Mouse (Mus musculus) spleen, postnatal 0 days (tissue): ENCODE data around the gene Capn15. TPM values are rescaled to one million over a fixed set of nuclear protein-coding genes. Genes with fewer than 3 reads are reported as not detected.

Experiments
- polyA plus RNA-seq: library from polyadenylated mRNA; unstranded; fragments of >200 nt; fragmentation: Nextera tagmentation; extraction: Ambion mirVana; gene quantifications from 2 replicates; pipeline ENCODE4 v1.2.1, GENCODE M21; 2015

Capn15 gene
- polyA plus RNA-seq: 15.0 and 15.2 TPM in 2 replicates

GRCm38 (mm10) chr17:25985306-25986294 lies at the start of gene Capn15:
Gene Capn15, minus strand, starts transcription at chr17:25985796.

GRCm38 (mm10) chr17:25951803-25952623 lies 33.6 kb downstream of the Capn15 start, which contains the start of gene A930017K11Rik:
Gene A930017K11Rik, minus strand, starts transcription at chr17:25952565.

GRCm38 (mm10) chr17:25944366-25945163 lies 41.0 kb downstream of the Capn15 start, which contains the start of the genes Pigq and Nhlrc4:
Gene Pigq, minus strand, starts transcription at chr17:25944936.
Gene Nhlrc4, minus strand, starts transcription at chr17:25944961.

GRCm38 (mm10) chr17:25919144-25919785 lies 66.3 kb downstream of the Capn15 start, which contains the start of gene Rab40c:
Gene Rab40c, minus strand, starts transcription at chr17:25919727.

Other genes starting within 250 kb of the Capn15 start
- gene Mslnl, start 249.8 kb downstream of the Capn15 start, polyA plus RNA-seq: not detected in 2 replicates
- 66.0 and 71.7 TPM in 2 replicates for gene Msln, start 231.4 kb downstream of the Capn15 start, polyA plus RNA-seq
- 17.6 and 18.6 TPM in 2 replicates for gene Narfl, start 212.0 kb downstream of the Capn15 start, polyA plus RNA-seq
- 24.5 and 25.5 TPM in 2 replicates for gene Haghl, start 200.1 kb downstream of the Capn15 start, polyA plus RNA-seq
- 0.10 and 0.19 TPM in 2 replicates for gene Ccdc78, start 199.2 kb downstream of the Capn15 start, polyA plus RNA-seq
- 64.4 and 68.0 TPM in 2 replicates for gene Fam173a, start 192.9 kb downstream of the Capn15 start, polyA plus RNA-seq
- gene AC134908.4, start 190.1 kb downstream of the Capn15 start, polyA plus RNA-seq: not detected in 2 replicates
- 42.7 and 43.8 TPM in 2 replicates for gene Metrn, start 188.7 kb downstream of the Capn15 start, polyA plus RNA-seq
- 0.38 and 0.73 TPM in 2 replicates for gene Fbxl16, start 176.7 kb downstream of the Capn15 start, polyA plus RNA-seq
- 9.9 and 11.4 TPM in 2 replicates for gene Wdr24, start 162.2 kb downstream of the Capn15 start, polyA plus RNA-seq
- gene Jmjd8, start 156.9 kb downstream of the Capn15 start, polyA plus RNA-seq: 12.0 and 13.3 TPM in 2 replicates
- 123 and 132 TPM in 2 replicates for gene Stub1, start 152.4 kb downstream of the Capn15 start, polyA plus RNA-seq
- gene Rhbdl1, start 148.5 kb downstream of the Capn15 start, polyA plus RNA-seq: 1.4 and 1.9 TPM in 2 replicates
- 1.0 and 1.1 TPM in 2 replicates for gene Gm20683, start 144.0 kb downstream of the Capn15 start, polyA plus RNA-seq
- gene Rhot2, start 140.9 kb downstream of the Capn15 start, polyA plus RNA-seq: 12.9 and 13.5 TPM in 2 replicates
- gene Wdr90, start 124.3 kb downstream of the Capn15 start, polyA plus RNA-seq: 10.9 and 12.9 TPM in 2 replicates
- 38.2 and 38.4 TPM in 2 replicates for gene Mcrip2, start 117.0 kb downstream of the Capn15 start, polyA plus RNA-seq
- 34.2 and 34.8 TPM in 2 replicates for gene Mettl26, start 110.7 kb downstream of the Capn15 start, polyA plus RNA-seq
- gene Wfikkn1, start 104.9 kb downstream of the Capn15 start, polyA plus RNA-seq: 0.30 and 0.38 TPM in 2 replicates
- gene Rab40c, start 66.1 kb downstream of the Capn15 start, polyA plus RNA-seq: 7.1 and 9.0 TPM in 2 replicates
- 119 and 130 TPM in 2 replicates for gene Pigq, start 40.9 kb downstream of the Capn15 start, polyA plus RNA-seq
- 7.8 and 8.1 TPM in 2 replicates for gene Nhlrc4, start 40.8 kb downstream of the Capn15 start, polyA plus RNA-seq
- gene A930017K11Rik, start 33.2 kb downstream of the Capn15 start, polyA plus RNA-seq: 0.07 and 0.11 TPM in 2 replicates
- gene Rab11fip3, start 83.8 kb upstream of the Capn15 start, polyA plus RNA-seq: 3.0 and 3.6 TPM in 2 replicates
- 7.4 and 9.5 TPM in 2 replicates for gene Decr2, start 104.5 kb upstream of the Capn15 start, polyA plus RNA-seq
- 70.6 and 73.3 TPM in 2 replicates for gene Nme4, start 109.8 kb upstream of the Capn15 start, polyA plus RNA-seq
- gene Tmem8, start 127.5 kb upstream of the Capn15 start, polyA plus RNA-seq: 3.2 and 4.2 TPM in 2 replicates
- gene Mrpl28, start 137.7 kb upstream of the Capn15 start, polyA plus RNA-seq: 127 and 135 TPM in 2 replicates
- 5.7 and 7.1 TPM in 2 replicates for gene Axin1, start 152.9 kb upstream of the Capn15 start, polyA plus RNA-seq
- gene Pdia2, start 213.3 kb upstream of the Capn15 start, polyA plus RNA-seq: 71.2 and 101 TPM in 2 replicates
- 0.85 and 1.2 TPM in 2 replicates for gene Rgs11, start 217.2 kb upstream of the Capn15 start, polyA plus RNA-seq
- gene Arhgdig, start 222.0 kb upstream of the Capn15 start, polyA plus RNA-seq: 23.8 and 32.1 TPM in 2 replicates